Mouse (Mus musculus): ENCODE measurements around the gene Bcl2a1b. TPM values are rescaled to one million over a fixed set of nuclear protein-coding genes. Genes with fewer than 3 reads are reported as not detected.
A peak's percentile ranks its signal among the peaks of the same experiment; 100 is the strongest.
"Not testable (repeated sequence)": the region's sequence is repeated elsewhere in the genome, so short reads cannot be mapped to it uniquely, and the experiment has no call there.

Bcl2a1b gene
- polyA plus RNA-seq, 1 experiment: 1.4 TPM

GRCm38 (mm10) chr9:89211065-89211858 lies 12.3 kb downstream of the Bcl2a1b start:
- H3K36me3 ChIP-seq (ENCODE audit: control insufficient read depth, insufficient read depth, low read length); H3K4me1 ChIP-seq (ENCODE audit: control insufficient read depth, insufficient read depth, insufficient read length, low read length); H3K27me3 ChIP-seq (ENCODE audit: control insufficient read depth, insufficient read depth, low read length): not testable (repeated sequence)
- Histone ChIP-seq H3K27ac (ENCODE audit: insufficient read depth, low read depth, low read length) (peak overlapping the region; percentile 73), H3K4me3 (ENCODE audit: low read depth, low read length) (peak overlapping the region; percentile 52)
- WGBS: 2% methylated on average over 14 of the region's 44 CpGs

- H3K4me3 ChIP-seq (ENCODE audit: low read depth, low read length); H3K27me3 ChIP-seq (ENCODE audit: control insufficient read depth, insufficient read depth, low read length); H3K27ac ChIP-seq (ENCODE audit: insufficient read depth, low read depth, low read length); H3K4me1 ChIP-seq (ENCODE audit: control insufficient read depth, insufficient read depth, insufficient read length, low read length); H3K36me3 ChIP-seq (ENCODE audit: control insufficient read depth, insufficient read depth, low read length): not testable (repeated sequence)
- 74% methylated on average over 1 of the region's 1 CpGs for WGBS
Measured at GRCm38 (mm10) chr9:89212428-89212827, 13.4 kb downstream of the Bcl2a1b start.

GRCm38 (mm10) chr9:89218174-89218573 lies 19.2 kb downstream of the Bcl2a1b start:
- WGBS: 92% methylated on average over 4 of the region's 4 CpGs
- H3K4me1 ChIP-seq (ENCODE audit: control insufficient read depth, insufficient read depth, insufficient read length, low read length); H3K36me3 ChIP-seq (ENCODE audit: control insufficient read depth, insufficient read depth, low read length); H3K27ac ChIP-seq (ENCODE audit: insufficient read depth, low read depth, low read length); H3K27me3 ChIP-seq (ENCODE audit: control insufficient read depth, insufficient read depth, low read length); H3K4me3 ChIP-seq (ENCODE audit: low read depth, low read length): not testable (repeated sequence)

- not testable (repeated sequence) for H3K27ac ChIP-seq (ENCODE audit: insufficient read depth, low read depth, low read length); H3K4me3 ChIP-seq (ENCODE audit: low read depth, low read length); H3K36me3 ChIP-seq (ENCODE audit: control insufficient read depth, insufficient read depth, low read length); H3K27me3 ChIP-seq (ENCODE audit: control insufficient read depth, insufficient read depth, low read length); H3K4me1 ChIP-seq (ENCODE audit: control insufficient read depth, insufficient read depth, insufficient read length, low read length)
- WGBS: 93% methylated on average over 3 of the region's 4 CpGs
Measured at GRCm38 (mm10) chr9:89219668-89220067, 20.7 kb downstream of the Bcl2a1b start.

DNA sequence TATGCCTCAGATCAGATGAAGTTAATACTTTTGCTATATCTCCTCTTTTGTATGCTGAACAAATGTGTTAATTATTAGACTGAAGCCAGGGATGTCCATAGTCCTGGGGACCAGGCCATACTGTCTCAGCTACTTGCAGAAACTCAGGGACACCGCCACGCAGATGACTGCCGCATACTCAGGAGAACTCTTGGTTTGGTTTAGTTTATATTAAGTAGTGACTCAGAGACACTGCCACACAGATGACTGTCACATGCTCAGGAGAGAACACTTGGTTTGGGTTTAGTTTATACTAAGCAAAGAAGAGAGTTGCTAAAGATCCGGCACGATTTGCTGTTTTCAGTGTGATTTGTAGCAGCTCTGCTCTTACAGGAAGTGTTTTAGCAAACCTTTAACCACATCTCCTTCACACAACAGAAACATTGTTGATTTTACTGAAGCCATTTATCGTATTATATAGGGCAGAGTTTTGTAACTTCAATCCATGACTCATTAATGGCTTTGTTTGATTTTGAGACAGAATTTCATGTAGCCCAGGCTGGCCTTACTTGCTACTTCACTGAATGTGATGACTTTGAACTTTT lies 21.8 kb downstream of the Bcl2a1b start:
- H3K36me3 ChIP-seq (ENCODE audit: control insufficient read depth, insufficient read depth, low read length); H3K4me1 ChIP-seq (ENCODE audit: control insufficient read depth, insufficient read depth, insufficient read length, low read length); H3K27ac ChIP-seq (ENCODE audit: insufficient read depth, low read depth, low read length); H3K27me3 ChIP-seq (ENCODE audit: control insufficient read depth, insufficient read depth, low read length); H3K4me3 ChIP-seq (ENCODE audit: low read depth, low read length): not testable (repeated sequence)
- WGBS: 60% methylated on average over 6 of the region's 6 CpGs

DNA sequence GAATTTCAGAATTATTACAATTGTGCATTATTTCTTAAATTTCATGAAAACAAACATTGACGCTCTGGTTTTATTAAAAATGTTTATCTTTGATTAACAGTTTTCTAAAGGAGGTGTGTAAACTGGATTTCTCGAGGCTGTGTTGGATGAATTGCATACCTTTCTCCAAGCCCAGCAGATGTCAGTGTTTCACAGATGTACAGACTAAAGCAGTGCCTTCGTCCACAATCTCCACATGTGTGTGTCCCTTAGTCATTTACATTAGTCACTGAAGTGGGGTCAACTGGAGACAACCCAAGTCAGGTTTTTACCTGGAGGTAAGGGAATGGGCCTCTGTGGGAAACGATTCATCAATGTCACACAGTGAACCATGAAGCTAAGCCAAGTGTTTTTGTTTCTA lies 27.1 kb downstream of the Bcl2a1b start:
- WGBS: 57% methylated on average over 4 of the region's 4 CpGs

DNA sequence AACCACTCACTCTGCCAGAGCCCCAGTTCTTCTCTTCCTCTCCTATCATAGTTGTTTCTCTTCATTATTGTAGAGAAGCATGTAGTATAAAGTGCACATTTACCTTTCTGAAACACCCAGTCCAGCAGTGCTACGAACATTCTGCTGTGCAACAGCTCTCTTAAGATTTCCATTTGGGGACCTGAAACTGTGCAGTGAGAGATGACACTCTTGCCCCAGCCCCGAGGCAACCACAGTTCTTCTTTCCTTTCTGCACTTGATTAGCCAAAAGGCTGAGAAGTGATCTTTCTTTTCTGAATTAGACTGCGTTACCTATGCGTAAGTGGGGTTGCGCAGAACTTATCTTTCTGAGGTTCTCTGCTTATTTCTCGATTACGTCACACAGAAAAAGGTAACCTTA lies 29.1 kb downstream of the Bcl2a1b start:
- Histone ChIP-seq H3K27me3 (ENCODE audit: control insufficient read depth, insufficient read depth, low read length) (no peaks in the 10 kb centered on the region), H3K27ac (ENCODE audit: insufficient read depth, low read depth, low read length) (no peak overlapping the region), H3K4me3 (ENCODE audit: low read depth, low read length) (no peak overlapping the region), H3K4me1 (ENCODE audit: control insufficient read depth, insufficient read depth, insufficient read length, low read length) (no peaks in the 10 kb centered on the region), H3K36me3 (ENCODE audit: control insufficient read depth, insufficient read depth, low read length) (no peaks in the 10 kb centered on the region)
- 79% methylated on average over 7 of the region's 7 CpGs for WGBS
- TF ChIP-seq POLR2A (IDR thresholded peaks at IDR 0.05; ENCODE audit: low read depth, low read length) (no peak), CTCF (IDR thresholded peaks at IDR 0.05; ENCODE audit: extremely low read depth, insufficient read length, insufficient replicate concordance, low read depth, low read length) (no peak)

More for the DNA sequence above, 27.1 kb downstream of the Bcl2a1b start:
- Histone ChIP-seq H3K4me3 (ENCODE audit: low read depth, low read length) (no peak overlapping the region), H3K27ac (ENCODE audit: insufficient read depth, low read depth, low read length) (no peak overlapping the region), H3K36me3 (ENCODE audit: control insufficient read depth, insufficient read depth, low read length) (no peaks in the 10 kb centered on the region), H3K4me1 (ENCODE audit: control insufficient read depth, insufficient read depth, insufficient read length, low read length) (no peaks in the 10 kb centered on the region), H3K27me3 (ENCODE audit: control insufficient read depth, insufficient read depth, low read length) (no peaks in the 10 kb centered on the region)
- TF ChIP-seq CTCF (IDR thresholded peaks at IDR 0.05; ENCODE audit: extremely low read depth, insufficient read length, insufficient replicate concordance, low read depth, low read length) (no peak), POLR2A (IDR thresholded peaks at IDR 0.05; ENCODE audit: low read depth, low read length) (no peak)

DNA sequence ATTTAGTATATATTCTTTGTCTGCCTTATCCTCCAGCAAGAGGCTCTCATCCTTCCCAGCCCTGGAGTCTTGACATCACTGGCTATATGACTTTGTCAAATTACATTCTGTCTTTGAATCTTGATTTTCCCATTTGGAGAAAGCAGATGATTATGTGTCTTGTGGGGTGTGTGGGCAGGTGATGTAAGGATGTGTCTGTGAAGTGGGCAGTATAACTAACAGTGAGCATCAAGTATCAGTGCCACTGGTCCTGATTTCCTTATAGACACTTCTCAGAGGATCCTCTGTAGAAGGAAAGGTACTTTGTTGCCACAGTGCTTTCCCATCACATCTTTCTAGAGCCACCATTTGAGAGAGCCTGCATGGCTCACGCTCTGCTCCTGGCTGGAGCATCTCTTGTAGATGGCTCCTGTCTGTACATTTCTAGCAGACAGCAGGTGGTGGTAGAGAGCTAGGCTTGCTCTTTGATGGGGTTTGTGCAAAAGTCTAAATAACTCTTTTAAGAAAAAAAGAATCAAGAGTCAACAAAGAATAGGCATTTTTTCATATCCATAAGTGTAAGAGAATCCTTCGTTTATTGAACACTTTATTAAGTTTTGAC lies 32.0 kb downstream of the Bcl2a1b start:
- WGBS: 68% methylated on average over 2 of the region's 2 CpGs
- not testable (repeated sequence) for H3K4me3 ChIP-seq (ENCODE audit: low read depth, low read length)

GRCm38 (mm10) chr9:89237131-89237530 lies 38.1 kb downstream of the Bcl2a1b start:
- not testable (repeated sequence) for H3K4me3 ChIP-seq (ENCODE audit: low read depth, low read length); H3K36me3 ChIP-seq (ENCODE audit: control insufficient read depth, insufficient read depth, low read length); H3K27me3 ChIP-seq (ENCODE audit: control insufficient read depth, insufficient read depth, low read length); H3K27ac ChIP-seq (ENCODE audit: insufficient read depth, low read depth, low read length); H3K4me1 ChIP-seq (ENCODE audit: control insufficient read depth, insufficient read depth, insufficient read length, low read length)
- 82% methylated on average over 4 of the region's 4 CpGs for WGBS

More for the DNA sequence above, 32.0 kb downstream of the Bcl2a1b start:
- not testable (repeated sequence) for H3K27me3 ChIP-seq (ENCODE audit: control insufficient read depth, insufficient read depth, low read length); H3K4me1 ChIP-seq (ENCODE audit: control insufficient read depth, insufficient read depth, insufficient read length, low read length); H3K36me3 ChIP-seq (ENCODE audit: control insufficient read depth, insufficient read depth, low read length); H3K27ac ChIP-seq (ENCODE audit: insufficient read depth, low read depth, low read length)

GRCm38 (mm10) chr9:89238976-89239505 lies 40.0 kb downstream of the Bcl2a1b start:
- H3K27ac ChIP-seq (ENCODE audit: insufficient read depth, low read depth, low read length); H3K4me1 ChIP-seq (ENCODE audit: control insufficient read depth, insufficient read depth, insufficient read length, low read length); H3K4me3 ChIP-seq (ENCODE audit: low read depth, low read length); H3K36me3 ChIP-seq (ENCODE audit: control insufficient read depth, insufficient read depth, low read length); H3K27me3 ChIP-seq (ENCODE audit: control insufficient read depth, insufficient read depth, low read length): not testable (repeated sequence)
- 70% methylated on average over 5 of the region's 5 CpGs for WGBS

DNA sequence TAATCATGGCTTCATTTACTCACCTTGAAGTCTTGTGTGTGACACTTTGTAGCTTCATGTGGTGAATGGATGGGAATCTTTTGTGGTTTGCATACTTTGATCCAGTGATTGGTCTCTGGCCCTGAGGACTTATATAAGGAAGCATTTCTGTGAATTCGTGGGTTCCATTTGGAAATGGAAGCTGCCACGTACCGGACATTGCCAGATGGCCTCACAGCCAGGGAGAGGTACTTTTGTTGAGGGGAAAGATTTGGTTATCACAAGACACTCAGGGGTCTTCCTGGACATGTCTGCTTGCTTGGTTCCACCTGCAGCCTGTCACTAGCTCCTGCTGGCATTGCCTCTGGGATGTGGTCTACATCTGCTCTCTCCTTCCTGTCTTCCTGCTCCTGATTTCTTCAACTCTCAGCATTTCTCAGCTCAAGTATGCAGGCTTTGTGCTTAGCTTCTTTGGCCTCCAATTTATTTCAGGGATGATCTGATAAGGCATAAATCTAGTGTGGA lies 41.6 kb downstream of the Bcl2a1b start:
- H3K27ac ChIP-seq (ENCODE audit: insufficient read depth, low read depth, low read length); H3K4me3 ChIP-seq (ENCODE audit: low read depth, low read length); H3K27me3 ChIP-seq (ENCODE audit: control insufficient read depth, insufficient read depth, low read length); H3K36me3 ChIP-seq (ENCODE audit: control insufficient read depth, insufficient read depth, low read length); H3K4me1 ChIP-seq (ENCODE audit: control insufficient read depth, insufficient read depth, insufficient read length, low read length): not testable (repeated sequence)
- WGBS: 84% methylated on average over 3 of the region's 3 CpGs

Measured in small intestine, adult 2 months (tissue).